Mouse (Mus musculus): ENCODE measurements at regions not wholly inside any gene's neighbourhood (a gene's known extent, or its start where the extent isn't known, plus 50 kb on each side); places are given as distances from the start of the nearest gene placed in this dataset.
"Not testable (repeated sequence)": the region's sequence is repeated elsewhere in the genome, so short reads cannot be mapped to it uniquely, and the experiment has no call there.

DNA sequence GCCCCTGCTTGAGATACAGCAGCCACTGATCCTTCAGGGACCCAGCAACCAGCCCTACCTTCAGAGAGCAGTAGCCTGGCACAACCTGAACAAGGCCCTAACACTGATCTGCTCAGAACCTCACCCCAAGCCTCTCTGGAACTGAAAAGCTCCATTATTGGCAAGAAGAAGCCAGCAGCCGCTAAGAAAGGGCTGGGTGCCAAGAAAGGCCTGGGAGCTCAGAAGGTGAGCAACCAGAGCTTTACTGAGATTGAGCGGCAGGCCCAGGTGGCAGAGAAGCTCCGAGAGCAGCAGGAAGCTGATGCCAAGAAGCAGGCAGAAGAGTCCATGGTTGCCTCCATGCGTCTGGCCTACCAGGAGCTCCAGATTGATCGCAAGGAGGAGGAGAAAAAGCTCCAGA lies 74.4 kb upstream of the Oxtr start:
- H3K27ac ChIP-seq (ENCODE audit: insufficient read depth, low read depth, low read length); H3K4me3 ChIP-seq (ENCODE audit: insufficient read depth, low read length); H3K4me1 ChIP-seq (ENCODE audit: control insufficient read depth, insufficient read depth, low read length): not testable (repeated sequence)

DNA sequence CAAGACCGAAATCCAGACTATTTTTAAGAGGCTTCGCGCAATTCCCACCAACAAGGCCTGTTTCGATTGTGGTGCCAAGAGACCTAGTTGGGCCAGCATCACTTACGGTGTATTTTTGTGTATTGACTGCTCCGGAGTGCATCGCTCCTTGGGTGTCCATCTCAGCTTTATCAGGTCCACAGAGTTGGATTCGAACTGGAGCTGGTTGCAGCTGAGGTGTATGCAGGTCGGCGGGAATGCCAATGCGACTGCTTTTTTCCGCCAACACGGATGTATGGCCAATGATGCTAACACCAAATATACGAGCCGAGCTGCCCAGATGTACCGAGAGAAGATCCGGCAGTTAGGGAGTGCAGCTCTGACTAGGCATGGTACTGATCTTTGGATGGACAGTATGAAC lies 73.9 kb upstream of the Oxtr start:
- H3K4me1 ChIP-seq (ENCODE audit: control insufficient read depth, insufficient read depth, low read length); H3K4me3 ChIP-seq (ENCODE audit: insufficient read depth, low read length); H3K27ac ChIP-seq (ENCODE audit: insufficient read depth, low read depth, low read length): not testable (repeated sequence)

DNA sequence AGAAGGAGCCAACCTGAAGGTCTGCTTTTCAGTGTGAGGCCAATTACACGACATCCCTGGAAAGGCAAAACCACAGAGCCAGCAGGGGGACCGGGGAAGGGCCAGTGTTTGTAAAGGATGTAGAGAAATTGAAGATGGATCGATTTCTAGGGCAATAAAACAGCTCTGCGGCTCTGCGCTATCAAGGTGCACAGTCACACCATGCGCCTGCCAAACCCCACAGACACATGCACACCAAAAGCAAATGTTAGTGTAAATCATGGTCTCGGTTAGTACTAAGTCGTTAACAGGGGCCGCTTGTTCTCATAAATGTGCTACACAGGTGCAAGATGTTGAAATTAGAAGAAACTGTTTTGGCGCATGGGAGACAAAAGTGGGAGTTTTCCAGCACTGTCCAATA lies 72.3 kb upstream of the Oxtr start:
- Histone ChIP-seq H3K27ac (ENCODE audit: insufficient read depth, low read depth, low read length) (no peak overlapping the region), H3K4me1 (ENCODE audit: control insufficient read depth, insufficient read depth, low read length) (no peaks in the 10 kb centered on the region), H3K4me3 (ENCODE audit: insufficient read depth, low read length) (no peak overlapping the region)
- TF ChIP-seq POLR2A (IDR thresholded peaks at IDR 0.05; ENCODE audit: borderline replicate concordance, low read depth, low read length) (no peak), CTCF (IDR thresholded peaks at IDR 0.05; ENCODE audit: low read depth, low read length) (no peak)

GRCm38 (mm10) chr6:112561568-112561967 lies 71.8 kb upstream of the Oxtr start:
- no peaks in the 10 kb centered on the region for H3K4me1 ChIP-seq (ENCODE audit: control insufficient read depth, insufficient read depth, low read length)
- H3K4me3 ChIP-seq (ENCODE audit: insufficient read depth, low read length), result no peak overlapping the region
- TF ChIP-seq CTCF (IDR thresholded peaks at IDR 0.05; ENCODE audit: low read depth, low read length) (no peak), POLR2A (IDR thresholded peaks at IDR 0.05; ENCODE audit: borderline replicate concordance, low read depth, low read length) (no peak)
- no peak overlapping the region for H3K27ac ChIP-seq (ENCODE audit: insufficient read depth, low read depth, low read length)

- Histone ChIP-seq H3K27ac (ENCODE audit: insufficient read depth, low read depth, low read length) (no peak overlapping the region), H3K4me3 (ENCODE audit: insufficient read depth, low read length) (no peak overlapping the region), H3K4me1 (ENCODE audit: control insufficient read depth, insufficient read depth, low read length) (peaks cover 9% of the 10 kb centered on the region)
- 0 out of 2 replicates have a peak, but pooled peaks have one; percentile 20 for TF ChIP-seq CTCF (IDR thresholded peaks at IDR 0.05; ENCODE audit: low read depth, low read length)
- TF ChIP-seq POLR2A (IDR thresholded peaks at IDR 0.05; ENCODE audit: borderline replicate concordance, low read depth, low read length), result no peak
Observed at GRCm38 (mm10) chr6:112559549-112559948, 69.8 kb upstream of the Oxtr start.

DNA sequence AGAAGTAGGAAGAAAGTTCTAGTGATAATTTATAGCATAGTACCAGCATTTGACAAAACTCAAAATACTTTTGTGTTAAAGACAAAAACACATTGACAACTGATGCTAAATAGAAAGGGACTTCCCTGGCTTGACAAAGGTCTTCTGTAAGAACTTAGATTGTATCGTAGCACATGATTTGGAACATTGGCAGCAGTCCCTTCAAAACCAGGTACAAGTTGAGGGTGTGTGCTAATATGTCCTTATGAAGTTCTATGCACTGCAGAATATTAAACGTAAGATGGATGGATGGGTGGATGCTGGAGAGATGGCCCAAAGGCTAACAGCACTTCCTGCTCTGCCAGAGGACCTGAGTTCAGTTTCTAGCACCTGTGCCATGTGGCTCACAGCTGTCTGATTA lies 67.8 kb upstream of the Oxtr start:
- Histone ChIP-seq H3K4me3 (ENCODE audit: insufficient read depth, low read length) (no peak overlapping the region), H3K4me1 (ENCODE audit: control insufficient read depth, insufficient read depth, low read length) (peaks cover 9% of the 10 kb centered on the region), H3K27ac (ENCODE audit: insufficient read depth, low read depth, low read length) (no peak overlapping the region)
- TF ChIP-seq POLR2A (IDR thresholded peaks at IDR 0.05; ENCODE audit: borderline replicate concordance, low read depth, low read length) (no peak), CTCF (IDR thresholded peaks at IDR 0.05; ENCODE audit: low read depth, low read length) (no peak)

DNA sequence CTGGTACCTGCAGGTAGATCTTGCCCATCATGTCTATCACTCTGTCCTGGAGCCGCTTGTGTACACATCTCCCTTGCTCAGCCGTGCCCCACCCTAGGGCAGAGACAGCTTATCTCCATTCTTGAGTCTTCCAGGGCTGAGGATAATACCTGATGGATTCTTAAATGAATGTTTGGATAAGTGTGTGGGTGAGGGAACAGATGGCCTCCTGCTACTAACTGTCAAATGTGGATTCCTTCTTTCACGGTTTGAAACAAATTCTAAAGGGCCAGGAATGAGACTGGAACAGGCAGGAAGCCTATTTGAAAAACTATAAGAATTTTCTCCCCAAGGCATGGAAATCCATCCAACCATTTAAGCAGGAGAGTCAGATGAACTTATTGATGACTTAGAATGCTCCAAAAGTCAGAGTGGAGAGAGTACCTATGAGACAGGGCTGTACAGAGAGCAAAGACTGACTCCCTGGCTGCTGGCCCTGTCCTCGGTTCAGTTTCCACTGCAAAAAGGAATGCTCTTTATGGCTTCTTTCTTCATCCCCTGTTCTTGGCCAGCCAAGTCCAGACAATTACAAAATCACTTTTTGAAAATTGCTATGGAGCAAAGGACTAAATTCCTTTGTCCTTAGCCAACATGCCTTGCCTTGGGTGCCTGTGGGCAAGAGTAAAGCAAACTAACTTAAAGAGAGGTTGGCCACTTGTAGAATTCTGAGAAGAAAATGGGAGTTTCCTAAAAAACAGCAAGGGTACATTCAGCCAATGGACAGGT lies 66.8 kb upstream of the Oxtr start:
- Histone ChIP-seq H3K27ac (ENCODE audit: insufficient read depth, low read depth, low read length) (no peak overlapping the region), H3K4me1 (ENCODE audit: control insufficient read depth, insufficient read depth, low read length) (peaks cover 9% of the 10 kb centered on the region), H3K4me3 (ENCODE audit: insufficient read depth, low read length) (no peak overlapping the region)
- TF ChIP-seq CTCF (IDR thresholded peaks at IDR 0.05; ENCODE audit: low read depth, low read length), result no peak
- TF ChIP-seq POLR2A (IDR thresholded peaks at IDR 0.05; ENCODE audit: borderline replicate concordance, low read depth, low read length), result no peak

DNA sequence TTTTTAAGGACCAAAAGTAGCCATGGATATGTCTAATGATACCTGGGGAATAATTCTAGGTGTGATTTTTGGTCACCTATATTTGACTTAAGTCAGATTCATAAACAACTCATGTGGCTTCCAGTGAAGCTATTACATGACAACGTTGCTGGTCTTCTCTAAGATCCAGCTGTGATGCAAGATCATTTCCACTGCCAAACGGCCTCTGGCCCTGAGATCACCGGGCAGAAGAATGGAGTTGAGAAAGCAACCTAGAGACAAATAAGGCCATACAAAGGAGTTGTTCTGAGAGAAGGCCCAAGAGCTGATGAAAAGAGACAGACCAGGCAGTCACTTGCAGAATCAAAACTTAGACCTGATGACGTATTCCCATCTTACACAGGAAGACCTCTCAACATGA lies 64.3 kb upstream of the Oxtr start:
- TF ChIP-seq POLR2A (IDR thresholded peaks at IDR 0.05; ENCODE audit: borderline replicate concordance, low read depth, low read length) (no peak), CTCF (IDR thresholded peaks at IDR 0.05; ENCODE audit: low read depth, low read length) (no peak)
- H3K4me1 ChIP-seq (ENCODE audit: control insufficient read depth, insufficient read depth, low read length), result peaks cover 14% of the 10 kb centered on the region
- H3K27ac ChIP-seq (ENCODE audit: insufficient read depth, low read depth, low read length), result no peak overlapping the region
- no peak overlapping the region for H3K4me3 ChIP-seq (ENCODE audit: insufficient read depth, low read length)

DNA sequence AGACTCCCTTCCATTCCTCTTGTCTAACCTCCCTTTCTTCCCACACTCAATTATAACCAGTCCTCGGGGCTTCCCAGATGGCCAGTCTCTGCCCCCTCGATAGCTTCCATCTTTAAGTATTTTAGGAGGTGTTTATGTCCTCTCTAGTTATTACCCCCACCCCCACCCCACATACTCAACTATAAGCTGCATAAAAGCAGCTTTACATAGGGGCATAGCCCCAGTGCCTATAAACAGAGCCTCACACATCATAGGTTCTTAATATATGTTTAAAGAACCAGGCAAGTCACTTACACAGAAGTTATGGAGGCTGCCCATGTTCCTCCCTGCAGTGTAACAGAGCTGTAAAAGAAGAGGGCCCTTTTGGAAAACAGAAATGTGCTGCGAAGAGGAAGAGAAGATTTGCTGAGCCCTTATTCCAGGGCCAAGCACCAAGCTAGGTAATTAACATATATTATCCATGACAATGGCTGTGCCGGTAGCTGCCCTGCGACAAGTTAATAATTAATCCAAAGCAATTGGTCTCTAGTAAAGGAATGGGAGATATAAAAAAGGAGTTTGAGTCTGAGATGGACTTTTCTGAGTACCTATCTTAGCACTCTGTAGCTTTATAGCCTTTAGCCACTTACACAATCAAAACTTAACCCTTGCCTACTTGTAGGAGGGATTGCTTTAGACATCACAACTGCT lies 63.6 kb upstream of the Oxtr start:
- Histone ChIP-seq H3K27ac (ENCODE audit: insufficient read depth, low read depth, low read length) (no peak overlapping the region), H3K4me3 (ENCODE audit: insufficient read depth, low read length) (no peak overlapping the region), H3K4me1 (ENCODE audit: control insufficient read depth, insufficient read depth, low read length) (peaks cover 14% of the 10 kb centered on the region)
- TF ChIP-seq CTCF (IDR thresholded peaks at IDR 0.05; ENCODE audit: low read depth, low read length), result no peak
- TF ChIP-seq POLR2A (IDR thresholded peaks at IDR 0.05; ENCODE audit: borderline replicate concordance, low read depth, low read length), result no peak

GRCm38 (mm10) chr6:112552560-112552959 lies 62.8 kb upstream of the Oxtr start:
- peaks cover 15% of the 10 kb centered on the region for H3K4me1 ChIP-seq (ENCODE audit: control insufficient read depth, insufficient read depth, low read length)
- TF ChIP-seq POLR2A (IDR thresholded peaks at IDR 0.05; ENCODE audit: borderline replicate concordance, low read depth, low read length) (no peak), CTCF (IDR thresholded peaks at IDR 0.05; ENCODE audit: low read depth, low read length) (no peak)
- H3K27ac ChIP-seq (ENCODE audit: insufficient read depth, low read depth, low read length), result no peak overlapping the region
- no peak overlapping the region for H3K4me3 ChIP-seq (ENCODE audit: insufficient read depth, low read length)

Measured in bone marrow macrophage, adult 2 months (primary cell).